Mouse (Mus musculus) heart, adult 2 months (tissue): ENCODE data around the gene Eif3b. TPM values are rescaled to one million over a fixed set of nuclear protein-coding genes. Genes with fewer than 3 reads are reported as not detected.
"Not testable (repeated sequence)": the region's sequence is repeated elsewhere in the genome, so short reads cannot be mapped to it uniquely, and the experiment has no call there.

Experiments
- DNase-seq, 2 experiments: peaks; one replicate each; pipeline ENCODE4 v3.0.0; 2021
- H3K27ac ChIP-seq: fragments of 200-600 bp; 2 replicates; pipeline ENCODE4 v1.8.1; 2022
- H3K27me3 ChIP-seq: fragments of 200-500 bp; 2 replicates; pipeline ENCODE4 v1.6.1; 2012; ENCODE audit warnings: mild to moderate bottlenecking, low read length, inconsistent platforms, mixed read lengths; ENCODE audit not compliant: control insufficient read depth, insufficient read depth
- H3K36me3 ChIP-seq: fragments of 200-500 bp; 2 replicates; pipeline ENCODE4 v1.6.1; 2012; ENCODE audit warnings: low read length, inconsistent platforms; ENCODE audit not compliant: control insufficient read depth, insufficient read depth
- H3K4me1 ChIP-seq: fragments of 200-500 bp; 2 replicates; pipeline ENCODE4 v1.6.1; 2011; ENCODE audit warnings: low read length; ENCODE audit not compliant: control insufficient read depth, insufficient read depth
- H3K4me3 ChIP-seq: fragments of 200-600 bp; 2 replicates; pipeline ENCODE4 v1.8.1; 2022
- H3K79me2 ChIP-seq: fragments of 200-500 bp; replicated peaks from 2 replicates; pipeline ENCODE4 v1.6.1; 2012; ENCODE audit warnings: mild to moderate bottlenecking, inconsistent platforms, low read length, moderate library complexity, mixed read lengths; ENCODE audit not compliant: control insufficient read depth, insufficient read depth
- H3K9ac ChIP-seq: fragments of 200-500 bp; 2 replicates; pipeline ENCODE4 v1.6.1; 2012; ENCODE audit warnings: low read depth, mild to moderate bottlenecking, control low read depth, inconsistent platforms, low read length, mixed read lengths
- CTCF ChIP-seq: fragments of 200-600 bp; IDR thresholded peaks from 2 replicates; pipeline ENCODE4 v1.8.1; 2022; ENCODE audit warnings: antibody characterized with exemption, mild to moderate bottlenecking, moderate library complexity
- EP300 ChIP-seq: fragments of 200-500 bp; IDR thresholded peaks from 2 replicates; pipeline ENCODE4 v1.6.1; 2011; ENCODE audit warnings: low read depth, low read length, control low read depth; ENCODE audit not compliant: insufficient read depth
- POLR2A ChIP-seq: fragments of 200-500 bp; IDR thresholded peaks from 2 replicates; pipeline ENCODE4 v1.6.1; 2011; ENCODE audit warnings: mild to moderate bottlenecking, low read depth, low read length, control low read depth; ENCODE audit not compliant: insufficient read depth
- WGBS: fragments of 180-500 bp; shearing (Covaris S2); methylation state at CpG from one replicate; pipeline ENCODE4 v1.1.7; 2018; 5-methylcytosine and 5-hydroxymethylcytosine counted together
- intact Hi-C: fragments of 180-260 bp; cut with DNase I; formaldehyde crosslinking; loops from one replicate; pipeline ENCODE4 v1.15.1; 2025
- polyA plus RNA-seq: library from polyadenylated mRNA; depleted of rRNA; stranded (reverse); fragments of >200 nt; gene quantifications from 2 replicates; pipeline ENCODE4 v1.2.3, GENCODE M21; 2012
- total RNA-seq, 2 experiments: library from RNA; stranded (reverse); gene quantifications; 2 replicates each; pipeline ENCODE4 v1.2.3; 2021

The Eif3b gene
- total and polyA plus RNA-seq, 3 experiments, result 49.0 to 95.2 (median 86.9) TPM

DNA sequence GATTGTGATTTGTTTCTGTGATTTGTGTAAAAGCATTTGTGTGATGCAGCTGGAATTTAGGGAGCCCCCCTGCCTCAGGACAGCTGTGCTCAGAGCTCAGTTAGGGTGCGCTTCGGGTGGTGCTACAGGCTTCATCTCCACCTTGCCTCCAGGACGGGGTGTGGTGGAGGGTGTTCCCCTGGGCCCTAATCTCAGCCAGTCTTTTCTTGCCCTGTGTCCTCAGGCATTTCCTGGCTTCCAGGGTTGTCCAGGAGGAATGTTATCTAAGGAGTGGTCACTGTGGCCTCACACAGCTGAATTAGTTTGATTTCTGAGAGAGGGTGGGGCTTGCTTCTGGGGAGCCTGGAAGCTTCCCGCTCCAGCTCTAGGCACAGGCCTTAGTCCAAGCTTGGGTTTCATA, 24.9 kb downstream of the Eif3b start:
- Histone ChIP-seq H3K9ac (no peak overlapping the region), H3K27me3 (no peaks in the 10 kb centered on the region), H3K36me3 (no peaks in the 10 kb centered on the region), H3K4me1 (peaks cover 2% of the 10 kb centered on the region; the same call in 1 of the 2 replicates), H3K27ac (peak overlapping the region; percentile 40), H3K4me3 (no peak overlapping the region), H3K79me2 (no peaks in the 10 kb centered on the region)
- intact Hi-C loops, result no loop called here
- 50% methylated on average over 4 of the region's 4 CpGs for WGBS
- TF ChIP-seq POLR2A, result no peak
- 0 out of 2 replicates have a peak, but pooled peaks have one; percentile 57 for TF ChIP-seq EP300
- DNase-seq, result peak in 1 of 2 experiments; percentile 31

DNA sequence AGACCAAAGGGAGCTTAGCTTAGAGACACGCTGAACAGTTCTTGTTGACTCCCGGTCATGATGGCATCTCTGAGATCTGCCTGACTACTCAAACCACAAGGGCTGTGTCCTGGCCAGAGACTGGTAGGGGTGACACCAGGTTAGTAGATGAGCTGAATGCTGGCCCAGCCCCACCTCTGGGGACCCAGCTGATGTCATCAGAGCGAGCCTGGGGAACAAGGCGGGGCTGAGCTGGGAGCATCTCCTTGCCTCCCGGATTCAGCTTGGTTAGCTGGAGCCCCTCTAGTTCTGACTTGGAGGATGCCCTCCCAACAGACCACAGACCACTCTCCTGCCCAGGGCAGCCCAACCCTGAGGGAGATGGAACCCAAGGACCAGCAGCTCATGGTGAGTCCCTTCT, 26.2 kb downstream of the Eif3b start, which contains the start of gene Gm4869:
Gm4869 (plus strand) TSS at position 301 of the 400 bp plus-strand sequence.
- Histone ChIP-seq H3K79me2 (no peaks in the 10 kb centered on the region), H3K9ac (no peak within 1 kb of the TSS), H3K27ac (peak within 1 kb of the TSS; percentile 40), H3K4me3 (no peak within 1 kb of the TSS), H3K4me1 (peaks cover 2% of the 10 kb centered on the region; the same call in 1 of the 2 replicates), H3K27me3 (no peaks in the 10 kb centered on the region), H3K36me3 (no peaks in the 10 kb centered on the region)
- WGBS, result 88% methylated on average over 5 of the region's 5 CpGs
- intact Hi-C loops, result no loop called here
- no peak for TF ChIP-seq CTCF
- no peak for TF ChIP-seq POLR2A
- no peak for TF ChIP-seq EP300
- DNase-seq, result no peak

GRCm38 (mm10) chr5:140446054-140446453, 26.9 kb downstream of the Eif3b start:
- intact Hi-C loops, result no loop called here
- Histone ChIP-seq H3K4me1 (peaks cover 2% of the 10 kb centered on the region; the same call in 1 of the 2 replicates), H3K9ac (no peak overlapping the region), H3K79me2 (no peaks in the 10 kb centered on the region), H3K4me3 (no peak overlapping the region), H3K36me3 (no peaks in the 10 kb centered on the region), H3K27me3 (no peaks in the 10 kb centered on the region), H3K27ac (no peak overlapping the region)
- TF ChIP-seq EP300 (no peak), POLR2A (no peak), CTCF (no peak)
- WGBS, result 71% methylated on average over 7 of the region's 7 CpGs
- DNase-seq, result no peak

DNA sequence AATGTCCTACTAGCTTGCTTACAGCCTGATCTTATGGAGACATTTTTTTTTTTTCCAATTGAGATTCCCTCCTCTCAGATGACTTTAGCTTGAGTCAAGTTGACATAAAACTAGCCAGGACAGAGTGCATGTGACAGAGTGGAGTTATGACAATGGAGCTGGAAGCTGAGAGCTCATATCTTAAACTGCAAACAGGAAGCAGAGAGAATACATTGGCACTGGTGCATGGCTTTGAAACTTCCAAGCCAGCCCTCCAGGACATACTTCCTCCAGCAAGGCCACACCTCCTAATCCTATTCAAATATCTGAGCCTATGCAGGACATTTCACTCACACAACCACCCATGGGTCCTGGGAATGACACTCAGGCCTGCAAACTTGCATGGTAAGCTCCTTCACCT, 35.4 kb downstream of the Eif3b start:
- Histone ChIP-seq H3K4me1 (no peaks in the 10 kb centered on the region), H3K36me3 (no peaks in the 10 kb centered on the region), H3K4me3 (no peak overlapping the region), H3K79me2 (no peaks in the 10 kb centered on the region), H3K27ac (no peak overlapping the region), H3K9ac (no peak overlapping the region), H3K27me3 (no peaks in the 10 kb centered on the region)
- no peak for DNase-seq
- TF ChIP-seq EP300 (no peak), CTCF (no peak)
- intact Hi-C loops, result no loop called here

DNA sequence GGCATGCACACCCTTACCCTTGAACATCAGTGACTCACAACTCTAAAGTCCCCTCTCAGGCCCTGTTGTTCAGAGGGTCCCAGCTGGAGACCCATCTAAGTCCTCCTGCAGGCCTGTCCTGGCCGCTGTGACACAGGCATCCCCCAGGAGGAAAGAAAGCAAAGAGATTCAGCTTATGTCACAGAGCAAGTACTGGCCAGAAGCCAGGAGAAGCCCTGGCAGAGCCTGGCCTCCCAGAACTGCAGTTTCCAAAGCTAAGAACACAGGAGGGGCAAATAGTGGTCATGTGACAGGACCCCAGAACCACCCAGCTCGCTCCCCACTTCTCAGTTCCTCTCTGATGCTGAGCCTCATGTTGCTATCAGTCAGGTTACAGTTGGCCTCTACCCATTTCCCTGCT, 36.3 kb downstream of the Eif3b start:
- no peaks in the 10 kb centered on the region for H3K36me3 ChIP-seq
- 51% methylated on average over 2 of the region's 2 CpGs for WGBS
- DNase-seq, result no peak
- H3K4me1 ChIP-seq, result no peaks in the 10 kb centered on the region
- intact Hi-C loops, result no loop called here
- H3K9ac ChIP-seq, result no peak overlapping the region
- H3K27me3 ChIP-seq, result no peaks in the 10 kb centered on the region
- H3K27ac ChIP-seq, result no peak overlapping the region
- H3K4me3 ChIP-seq, result no peak overlapping the region
- TF ChIP-seq CTCF (no peak), POLR2A (no peak), EP300 (no peak)
- no peaks in the 10 kb centered on the region for H3K79me2 ChIP-seq

DNA sequence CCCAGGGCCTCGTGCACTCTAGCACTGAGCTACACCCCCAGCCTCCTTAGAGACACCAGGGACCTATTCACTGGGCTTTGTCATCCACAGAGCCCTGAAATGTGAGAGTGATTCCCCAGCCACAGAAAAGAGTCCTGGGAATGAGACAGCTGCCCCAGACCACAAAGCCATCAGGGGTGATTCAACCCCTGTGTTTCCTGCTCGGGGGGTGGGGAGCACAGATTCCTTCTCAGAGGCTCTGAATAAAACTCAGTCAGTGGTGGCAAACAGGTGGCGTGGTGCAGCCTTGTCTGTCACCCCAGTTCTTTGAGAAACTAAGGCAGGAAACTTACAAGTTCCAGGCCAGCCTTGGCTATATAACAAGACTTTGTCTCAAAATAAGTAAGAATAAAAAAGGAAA, 42.3 kb downstream of the Eif3b start:
- intact Hi-C loops, result no loop called here
- no peaks in the 10 kb centered on the region for H3K27me3 ChIP-seq
- no peak overlapping the region for H3K27ac ChIP-seq
- H3K4me1 ChIP-seq, result no peaks in the 10 kb centered on the region
- TF ChIP-seq POLR2A, result no peak
- no peak for TF ChIP-seq CTCF
- no peak for TF ChIP-seq EP300
- H3K36me3 ChIP-seq, result no peaks in the 10 kb centered on the region
- WGBS, result 87% methylated on average over 3 of the region's 3 CpGs
- no peaks in the 10 kb centered on the region for H3K79me2 ChIP-seq
- no peak for DNase-seq
- H3K4me3 ChIP-seq, result no peak overlapping the region
- no peak overlapping the region for H3K9ac ChIP-seq

DNA sequence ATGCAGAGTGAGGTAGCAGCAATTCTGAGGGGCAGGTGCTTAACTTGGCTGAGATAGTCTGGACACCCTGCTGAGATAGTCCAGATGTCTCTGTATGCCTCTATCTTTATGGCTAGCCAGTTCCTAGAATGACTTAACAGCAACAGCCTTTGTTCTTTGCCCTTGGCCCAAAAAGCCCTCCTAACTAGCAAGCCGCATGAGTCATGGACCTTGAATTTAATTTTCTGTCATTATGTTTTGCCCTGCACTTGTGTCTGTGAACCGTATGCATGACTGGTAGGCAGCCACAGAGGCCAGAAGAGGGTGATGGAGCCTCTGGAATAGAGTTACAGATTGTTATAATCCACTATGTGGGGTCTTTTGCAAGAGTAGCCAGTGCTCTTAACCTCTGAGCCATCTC, 44.0 kb downstream of the Eif3b start:
- H3K27ac ChIP-seq, intact Hi-C loops, H3K27me3 ChIP-seq, H3K79me2 ChIP-seq, H3K9ac ChIP-seq, DNase-seq, H3K4me3 ChIP-seq, H3K4me1 ChIP-seq, H3K36me3 ChIP-seq: not testable (repeated sequence)
- WGBS, result 81% methylated on average over 2 of the region's 2 CpGs
